Mouse (Mus musculus) forebrain, embryonic 10.5 days (tissue): ENCODE measurements around the gene Mark4. TPM values are rescaled to one million over a fixed set of nuclear protein-coding genes. Genes with fewer than 3 reads are reported as not detected.
A peak's percentile ranks its signal among the peaks of the same experiment; 100 is the strongest.

ENCODE experiments used
- DNase-seq: peaks from one replicate; pipeline ENCODE4 v3.0.0-alpha.2; 2017; ENCODE audit warnings: low spot score; ENCODE audit errors: extremely low spot score
- H3K27ac ChIP-seq: fragments of 300-500 bp; sonication (generic); 2 replicates; pipeline ENCODE4 v1.5.1; 2016; ENCODE audit warnings: mild to moderate bottlenecking
- H3K27me3 ChIP-seq: fragments of 300-500 bp; sonication (generic); 2 replicates; pipeline ENCODE4 v1.6.1; 2016; ENCODE audit warnings: mild to moderate bottlenecking; ENCODE audit not compliant: poor library complexity, severe bottlenecking
- H3K36me3 ChIP-seq: fragments of 300-500 bp; sonication (generic); replicated peaks from 2 replicates; pipeline ENCODE4 v1.6.1; 2016; ENCODE audit warnings: mild to moderate bottlenecking, moderate library complexity
- H3K4me1 ChIP-seq: fragments of 300-500 bp; sonication (generic); 2 replicates; pipeline ENCODE4 v1.6.1; 2016
- H3K4me3 ChIP-seq: fragments of 300-500 bp; sonication (generic); 2 replicates; pipeline ENCODE4 v1.5.1; 2016; ENCODE audit warnings: mild to moderate bottlenecking, moderate library complexity
- H3K9me3 ChIP-seq: fragments of 300-500 bp; sonication (generic); 2 replicates; pipeline ENCODE4 v1.6.1; 2016; ENCODE audit warnings: mild to moderate bottlenecking, moderate library complexity
- WGBS: fragments of 180-500 bp; shearing (Covaris S2); methylation state at CpG from one replicate; pipeline ENCODE4 v1.1.7; 2016; 5-methylcytosine and 5-hydroxymethylcytosine counted together
- polyA plus RNA-seq: library from polyadenylated mRNA; unstranded; fragments of >200 nt; fragmentation: Nextera tagmentation; extraction: Ambion mirVana; gene quantifications from 2 replicates; pipeline ENCODE4 v1.2.1, GENCODE M21; 2016

The Mark4 gene
- polyA plus RNA-seq, 1 experiment from 2014 or later: 6.5 TPM

DNA sequence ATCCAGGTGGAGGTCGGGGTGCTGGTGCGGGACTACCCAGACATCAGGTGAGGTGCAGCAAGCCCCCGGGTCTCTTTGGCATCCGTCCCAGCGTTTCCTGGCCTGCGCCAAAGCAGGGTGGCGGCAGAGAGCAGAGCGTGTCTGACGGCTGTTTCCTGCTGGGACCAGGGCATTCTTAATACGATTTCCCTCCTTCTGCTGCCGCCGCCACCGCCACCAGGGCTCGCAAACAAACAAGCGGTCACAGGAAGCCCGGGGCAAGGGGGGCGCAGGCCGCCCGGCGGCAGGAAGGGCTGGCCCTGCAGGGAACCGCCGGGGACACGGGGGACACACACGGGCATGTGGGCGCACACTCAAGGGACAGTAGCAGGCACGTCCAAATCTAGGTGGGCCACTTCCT, 33.1 kb upstream of the Mark4 start:
- Histone ChIP-seq H3K9me3 (no peaks in the 10 kb centered on the region), H3K27me3 (peaks cover 71% of the 10 kb centered on the region), H3K36me3 (no peaks in the 10 kb centered on the region), H3K27ac (peak overlapping the region; percentile 56; the same call in 1 of the 2 replicates), H3K4me1 (peaks cover 17% of the 10 kb centered on the region), H3K4me3 (peak overlapping the region; percentile 41)
- WGBS: 4% methylated on average over 25 of the region's 26 CpGs
- DNase-seq: peak; percentile 46

GRCm38 (mm10) chr7:19489525-19489924, 30.9 kb upstream of the Mark4 start:
- no peaks in the 10 kb centered on the region for H3K36me3 ChIP-seq
- peak overlapping the region; percentile 39 for H3K4me3 ChIP-seq
- peaks cover 76% of the 10 kb centered on the region for H3K27me3 ChIP-seq
- H3K4me1 ChIP-seq: peaks cover 17% of the 10 kb centered on the region
- no peak for DNase-seq
- H3K27ac ChIP-seq: no peak overlapping the region
- 2% methylated on average over 31 of the region's 31 CpGs for WGBS
- peaks cover 2% of the 10 kb centered on the region; the same call in 1 of the 2 replicates for H3K9me3 ChIP-seq

GRCm38 (mm10) chr7:19486549-19486948, 27.9 kb upstream of the Mark4 start:
- no peak for DNase-seq
- Histone ChIP-seq H3K36me3 (no peaks in the 10 kb centered on the region), H3K9me3 (peaks cover 2% of the 10 kb centered on the region; the same call in 1 of the 2 replicates), H3K4me3 (no peak overlapping the region), H3K27ac (no peak overlapping the region), H3K27me3 (peaks cover 53% of the 10 kb centered on the region), H3K4me1 (peaks cover 11% of the 10 kb centered on the region)
- WGBS: 92% methylated on average over 7 of the region's 7 CpGs

DNA sequence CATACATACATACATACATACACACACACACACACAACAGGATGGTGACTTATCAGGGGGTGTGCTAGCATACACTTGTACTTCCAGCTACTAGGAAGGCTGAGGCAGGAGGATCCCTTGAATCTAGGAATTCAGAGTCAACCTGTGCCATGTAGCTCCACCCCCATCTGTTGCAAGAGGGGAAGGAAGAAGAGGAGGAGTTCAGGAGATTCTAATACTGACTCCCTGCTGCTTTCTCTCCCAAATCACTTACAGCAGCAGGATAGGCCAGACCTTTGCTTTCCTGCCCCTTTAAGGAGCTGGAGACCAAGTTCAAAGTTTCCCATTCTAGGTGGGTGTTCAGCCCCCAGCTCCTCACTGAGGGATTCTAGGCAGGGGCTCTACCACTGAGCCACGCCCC, 26.9 kb upstream of the Mark4 start:
- Histone ChIP-seq H3K36me3 (no peaks in the 10 kb centered on the region), H3K27me3 (peaks cover 42% of the 10 kb centered on the region), H3K4me3 (no peak overlapping the region), H3K27ac (no peak overlapping the region), H3K4me1 (peaks cover 8% of the 10 kb centered on the region), H3K9me3 (peaks cover 2% of the 10 kb centered on the region; the same call in 1 of the 2 replicates)
- 71% methylated on average over 1 of the region's 1 CpGs for WGBS
- DNase-seq: no peak

DNA sequence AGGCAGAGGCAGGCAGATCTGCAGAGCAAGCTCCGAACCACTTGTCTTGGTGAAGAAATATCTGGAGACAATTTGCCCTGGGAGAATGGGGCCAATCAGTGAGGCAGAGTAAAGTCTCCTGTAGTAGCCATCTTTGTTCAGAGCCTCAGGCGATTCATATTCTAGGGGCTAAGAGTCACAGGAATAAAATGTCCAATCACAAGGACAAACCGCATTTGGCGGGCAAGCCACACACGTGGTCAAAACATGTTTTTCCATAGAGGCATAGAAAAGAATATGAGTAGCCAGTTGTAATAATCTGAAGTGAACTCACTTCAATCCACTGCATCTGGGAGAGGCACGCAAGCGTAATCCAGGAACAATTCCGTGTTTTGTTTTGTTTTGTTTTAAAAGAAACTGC, 24.7 kb upstream of the Mark4 start:
- H3K4me1 ChIP-seq: no peaks in the 10 kb centered on the region
- H3K27me3 ChIP-seq: peaks cover 35% of the 10 kb centered on the region
- DNase-seq: no peak
- peaks cover 2% of the 10 kb centered on the region; the same call in 1 of the 2 replicates for H3K9me3 ChIP-seq
- no peak overlapping the region for H3K27ac ChIP-seq
- H3K4me3 ChIP-seq: no peak overlapping the region
- 87% methylated on average over 8 of the region's 8 CpGs for WGBS
- H3K36me3 ChIP-seq: no peaks in the 10 kb centered on the region

DNA sequence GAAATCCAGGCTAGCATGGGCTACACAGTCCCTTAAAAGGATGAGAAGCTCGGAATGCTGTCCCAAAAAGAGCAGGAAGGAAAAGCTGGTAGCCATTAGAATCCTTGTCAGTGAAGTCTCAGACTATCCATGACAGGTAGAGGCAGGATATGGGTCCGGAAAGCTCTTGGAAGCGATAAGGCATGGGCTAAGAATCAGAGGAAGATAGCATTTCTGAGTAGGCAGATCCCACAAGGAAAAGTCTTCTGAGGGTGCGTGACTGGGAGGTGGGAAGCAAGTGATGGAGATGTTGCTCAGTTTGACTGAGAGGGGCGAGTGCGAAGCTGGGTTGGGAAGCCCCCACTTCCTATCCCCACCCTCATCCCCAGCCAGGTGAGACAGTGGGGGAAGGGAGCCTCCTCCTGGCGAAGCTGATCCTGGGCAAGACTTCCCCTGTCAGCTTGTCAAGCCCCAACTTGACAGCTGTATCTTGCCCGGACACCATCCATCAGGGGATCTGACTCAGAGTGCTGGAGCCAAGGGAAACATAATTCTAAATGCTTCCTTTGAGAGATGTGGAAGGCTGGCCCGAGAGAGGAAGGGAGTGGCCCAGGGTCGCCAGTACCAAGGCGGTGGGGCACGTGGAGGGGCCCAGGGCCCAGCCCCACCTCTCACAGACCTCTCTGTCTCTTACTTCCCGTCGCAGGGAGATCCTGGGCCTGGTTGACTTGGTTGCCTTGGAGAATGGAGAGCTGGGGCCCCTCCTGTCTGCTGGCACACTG, 19.2 kb upstream of the Mark4 start:
- Histone ChIP-seq H3K36me3 (no peaks in the 10 kb centered on the region), H3K4me1 (peaks cover 11% of the 10 kb centered on the region), H3K4me3 (no peak overlapping the region), H3K27me3 (peaks cover 69% of the 10 kb centered on the region), H3K27ac (no peak overlapping the region), H3K9me3 (no peaks in the 10 kb centered on the region; the same call in 1 of the 2 replicates)
- DNase-seq: no peak
- WGBS: 27% methylated on average over 14 of the region's 14 CpGs

DNA sequence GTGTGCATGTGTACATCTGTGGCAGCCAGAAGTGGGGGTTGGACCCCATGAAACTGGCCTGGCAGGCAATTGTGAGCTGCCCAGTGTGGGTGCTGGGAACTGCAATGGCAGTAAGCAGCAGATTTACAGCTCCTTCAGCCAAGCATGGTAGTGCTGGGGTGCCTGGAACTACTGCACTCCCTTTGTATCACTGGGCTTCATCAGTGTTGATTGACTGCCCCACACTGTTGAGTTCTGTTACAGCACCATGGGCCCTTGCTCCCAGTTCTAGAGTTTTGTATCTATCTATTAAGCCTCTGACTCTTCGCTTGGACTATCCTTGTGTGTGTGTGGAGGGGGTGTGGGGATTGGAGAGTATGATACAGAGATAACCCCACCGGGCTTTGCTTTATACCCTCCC, 18.5 kb upstream of the Mark4 start:
- Histone ChIP-seq H3K36me3 (no peaks in the 10 kb centered on the region), H3K27me3 (peaks cover 76% of the 10 kb centered on the region), H3K4me1 (peaks cover 11% of the 10 kb centered on the region), H3K4me3 (no peak overlapping the region), H3K9me3 (no peaks in the 10 kb centered on the region; the same call in 1 of the 2 replicates), H3K27ac (no peak overlapping the region)
- no peak for DNase-seq
- 69% methylated on average over 2 of the region's 2 CpGs for WGBS

GRCm38 (mm10) chr7:19473875-19474443, 15.3 kb upstream of the Mark4 start:
- Histone ChIP-seq H3K27me3 (peaks cover 99% of the 10 kb centered on the region), H3K4me1 (peaks cover 24% of the 10 kb centered on the region), H3K36me3 (no peaks in the 10 kb centered on the region), H3K4me3 (peak overlapping the region; percentile 61), H3K27ac (peak overlapping the region; percentile 79), H3K9me3 (no peaks in the 10 kb centered on the region; the same call in 1 of the 2 replicates)
- peak; percentile 55 for DNase-seq
- WGBS: 2% methylated on average over 89 of the region's 89 CpGs

DNA sequence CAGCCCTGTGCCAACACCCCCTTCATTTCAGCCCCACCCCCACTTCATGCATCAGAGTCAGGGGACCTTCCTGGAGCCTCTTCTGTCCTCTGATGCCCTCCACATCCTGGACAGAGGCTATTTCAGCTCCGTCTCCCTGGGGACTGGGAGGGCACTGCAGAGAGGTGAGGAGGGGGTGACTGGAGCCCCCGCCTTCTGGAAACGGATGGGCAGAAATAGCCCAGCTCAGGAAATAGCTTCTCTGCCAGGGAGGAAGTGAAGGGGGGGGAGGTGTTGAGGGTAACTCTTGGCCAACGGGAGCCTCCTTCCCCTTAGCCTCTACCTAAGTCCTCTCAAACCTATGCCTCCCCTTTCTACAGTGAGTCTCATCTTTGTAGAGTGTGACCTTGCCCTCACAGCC, 13.8 kb upstream of the Mark4 start:
- Histone ChIP-seq H3K27me3 (peaks cover 99% of the 10 kb centered on the region), H3K4me3 (no peak overlapping the region), H3K4me1 (peaks cover 24% of the 10 kb centered on the region), H3K9me3 (no peaks in the 10 kb centered on the region; the same call in 1 of the 2 replicates), H3K36me3 (no peaks in the 10 kb centered on the region), H3K27ac (no peak overlapping the region)
- no peak for DNase-seq
- WGBS: 51% methylated on average over 4 of the region's 4 CpGs

DNA sequence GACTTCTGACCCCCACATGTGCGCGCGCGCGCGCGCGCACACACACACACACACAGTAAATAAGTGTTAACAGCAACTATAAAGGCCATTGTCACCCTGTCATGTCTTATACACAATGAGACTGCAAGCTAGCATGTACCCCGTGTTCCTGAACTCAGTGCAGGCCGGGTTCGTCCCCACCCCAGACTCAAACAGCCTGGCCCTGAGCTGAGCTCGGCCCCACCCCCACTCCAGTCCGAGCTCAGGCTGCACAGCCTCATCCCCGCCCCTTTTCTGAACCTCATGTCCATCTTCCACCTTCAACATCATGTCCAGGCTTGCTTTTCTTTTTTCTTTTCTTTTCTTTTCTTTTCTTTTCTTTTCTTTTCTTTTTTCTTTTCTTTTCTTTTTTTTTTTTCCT, 11.7 kb upstream of the Mark4 start:
- no peaks in the 10 kb centered on the region; the same call in 1 of the 2 replicates for H3K9me3 ChIP-seq
- H3K27me3 ChIP-seq: peaks cover 100% of the 10 kb centered on the region
- no peaks in the 10 kb centered on the region for H3K36me3 ChIP-seq
- 10% methylated on average over 14 of the region's 14 CpGs for WGBS
- H3K4me1 ChIP-seq: peaks cover 24% of the 10 kb centered on the region
- no peak for DNase-seq
- H3K4me3 ChIP-seq: no peak overlapping the region
- H3K27ac ChIP-seq: no peak overlapping the region

DNA sequence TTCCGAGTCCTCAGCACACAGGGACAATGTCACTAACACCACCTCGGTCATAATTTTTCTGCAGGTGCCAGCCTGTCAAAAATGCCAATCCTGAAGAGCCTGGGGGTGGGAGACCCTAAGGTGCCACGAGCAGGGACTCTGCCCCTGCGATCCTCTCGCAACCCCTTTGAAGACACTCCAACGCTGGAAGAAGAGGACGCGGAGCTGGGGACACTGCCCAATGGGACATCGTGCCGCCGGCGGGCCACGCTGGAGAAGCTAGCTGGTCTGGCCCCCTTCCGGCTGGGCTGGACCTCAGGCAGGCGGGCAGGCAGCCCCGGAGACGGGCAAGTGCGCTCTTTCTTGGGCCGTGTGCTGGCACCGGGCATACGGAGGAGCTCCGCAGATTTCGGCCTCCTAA, 10.8 kb upstream of the Mark4 start:
- Histone ChIP-seq H3K4me3 (peak overlapping the region; percentile 20; the same call in 1 of the 2 replicates), H3K4me1 (peaks cover 30% of the 10 kb centered on the region), H3K36me3 (no peaks in the 10 kb centered on the region), H3K9me3 (no peaks in the 10 kb centered on the region), H3K27ac (no peak overlapping the region), H3K27me3 (peaks cover 100% of the 10 kb centered on the region)
- 20% methylated on average over 23 of the region's 23 CpGs for WGBS
- DNase-seq: no peak

GRCm38 (mm10) chr7:19468279-19468678, 9.7 kb upstream of the Mark4 start:
- Histone ChIP-seq H3K4me1 (peaks cover 30% of the 10 kb centered on the region), H3K27ac (no peak overlapping the region), H3K27me3 (peaks cover 99% of the 10 kb centered on the region), H3K9me3 (no peaks in the 10 kb centered on the region), H3K36me3 (no peaks in the 10 kb centered on the region), H3K4me3 (no peak overlapping the region)
- 74% methylated on average over 12 of the region's 12 CpGs for WGBS
- no peak for DNase-seq

GRCm38 (mm10) chr7:19467638-19468037, 9.0 kb upstream of the Mark4 start:
- Histone ChIP-seq H3K4me1 (peaks cover 36% of the 10 kb centered on the region), H3K36me3 (no peaks in the 10 kb centered on the region), H3K27ac (no peak overlapping the region), H3K4me3 (no peak overlapping the region), H3K27me3 (peaks cover 99% of the 10 kb centered on the region), H3K9me3 (no peaks in the 10 kb centered on the region)
- no peak for DNase-seq
- 37% methylated on average over 6 of the region's 6 CpGs for WGBS
